Mouse (Mus musculus) adipose tissue, adult 10 weeks (tissue): ENCODE results near the gene Pla2g4f. TPM values are rescaled to one million over a fixed set of nuclear protein-coding genes. Genes with fewer than 3 reads are reported as not detected.

Source experiments
- polyA plus RNA-seq: library from polyadenylated mRNA; stranded (reverse); fragments of 350-450 nt; fragmentation: Illumina TruSeq; extraction: RNeasy Lipid Tissue Mini Kit (QIAGEN cat#74804); gene quantifications from one replicate; pipeline ENCODE4 v1.2.3, GENCODE M21; 2014; ENCODE audit warnings: low read depth, low replicate concordance

The Pla2g4f gene
- polyA plus RNA-seq = 9.0 TPM

DNA sequence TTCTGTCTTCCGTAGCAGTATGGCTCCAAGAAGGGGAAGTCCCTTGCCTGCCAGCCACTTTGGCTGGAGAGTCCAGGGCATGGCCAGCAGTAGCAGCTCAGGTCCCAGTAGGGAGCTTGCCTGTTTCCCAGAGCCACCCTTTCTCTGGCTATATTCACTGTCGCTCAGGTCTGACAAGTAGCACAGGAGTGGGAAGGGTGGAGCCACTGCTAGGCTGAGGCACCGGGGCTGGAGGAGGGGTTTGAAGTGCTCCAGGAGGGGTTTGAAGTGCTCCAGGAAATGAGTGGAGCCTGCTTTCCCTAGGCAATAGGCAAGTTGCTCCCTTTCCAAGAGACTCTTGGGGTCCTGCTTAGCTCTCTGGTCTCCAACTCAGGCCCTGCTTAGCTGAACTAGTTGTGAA, at the start of gene Pla2g4f:
TSS of gene Pla2g4f (minus strand) at position 190 of the 400 bp plus-strand sequence.

DNA sequence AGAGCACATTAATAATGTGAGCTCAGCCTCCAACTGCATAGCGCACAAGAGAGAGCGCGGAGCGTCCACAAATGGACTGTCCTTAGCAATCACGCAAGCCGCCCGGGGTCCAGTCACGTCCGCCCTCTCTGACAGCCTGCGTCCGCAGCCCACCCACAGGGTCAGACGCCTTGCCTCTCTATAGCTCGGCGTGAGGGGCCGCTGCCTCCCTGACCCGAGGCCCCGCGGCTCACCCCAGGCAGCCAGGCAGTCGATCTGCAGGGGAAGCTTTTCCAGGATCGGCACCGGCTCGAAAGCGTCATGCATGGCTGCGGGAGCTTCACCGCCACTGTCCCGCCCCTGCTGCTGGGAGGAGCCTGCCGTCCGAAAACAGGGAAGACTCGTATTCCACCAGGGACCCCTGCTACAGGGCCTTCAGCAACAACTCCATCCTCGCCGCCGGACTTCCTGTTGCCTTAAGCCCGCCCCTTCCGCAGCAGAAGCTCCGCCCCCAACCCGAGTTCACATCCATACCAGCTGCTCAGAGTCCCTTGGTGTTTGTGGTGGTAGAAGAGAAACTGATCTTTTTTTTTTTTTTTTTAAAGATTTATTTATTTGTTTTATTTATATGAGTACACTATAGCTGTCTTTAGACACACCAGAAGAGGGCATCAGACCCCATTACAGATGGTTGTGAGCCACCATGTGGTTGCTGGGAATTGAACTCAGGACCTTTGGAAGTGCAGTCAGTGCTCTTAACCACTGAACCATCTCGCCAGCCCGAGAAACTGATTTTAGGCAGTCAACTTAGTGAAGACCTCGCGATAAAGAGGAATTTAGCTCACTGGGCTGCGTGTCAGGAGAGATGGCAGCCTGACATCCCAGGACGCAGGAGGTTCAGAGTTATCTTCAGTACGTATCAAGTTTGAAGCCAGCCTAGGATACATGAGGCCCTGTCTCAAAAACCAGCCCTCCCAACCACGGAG, 39.0 kb upstream of the Pla2g4f start, which contains the start of gene Vps39:
TSS of gene Vps39 (minus strand) at position 456 of the 965 bp plus-strand sequence.

DNA sequence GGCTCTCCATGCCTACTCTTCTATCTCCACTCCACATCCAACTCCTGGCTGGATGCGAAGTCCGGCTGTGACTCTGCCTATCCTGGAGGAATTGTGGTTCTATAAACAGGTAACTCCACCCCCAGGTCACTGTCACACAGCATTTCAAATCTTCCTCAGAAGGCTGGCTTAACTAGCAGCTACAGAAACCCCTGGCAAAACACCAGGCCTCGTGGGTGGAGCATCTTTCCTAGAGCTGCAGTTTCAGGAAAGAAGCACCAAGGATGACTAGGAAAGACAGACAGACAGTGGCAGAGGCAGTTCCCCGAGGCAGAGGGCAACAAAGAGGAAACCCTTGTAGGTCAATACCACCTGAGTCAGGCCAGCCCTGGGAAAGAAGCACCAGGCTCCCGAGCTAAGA, 25.0 kb downstream of the Pla2g4f start, which contains the start of gene Pla2g4d:
TSS of gene Pla2g4d (minus strand) at position 203 of the 400 bp plus-strand sequence.

Other genes with a start within 250 kb of the Pla2g4f start
- 26.5 TPM for gene Ehd4, start 159.6 kb downstream of the Pla2g4f start, polyA plus RNA-seq
- gene Pla2g4e, start 68.8 kb downstream of the Pla2g4f start, polyA plus RNA-seq = 0.15 TPM
- gene Pla2g4d, start 25.0 kb downstream of the Pla2g4f start, polyA plus RNA-seq = 0.20 TPM
- 25.9 TPM for gene Vps39, start 39.0 kb upstream of the Pla2g4f start, polyA plus RNA-seq
- 24.4 TPM for gene Ganc, start 89.7 kb upstream of the Pla2g4f start, polyA plus RNA-seq
- 27.8 TPM for gene Tmem87a, start 89.9 kb upstream of the Pla2g4f start, polyA plus RNA-seq
- gene Capn3, start 141.9 kb upstream of the Pla2g4f start, polyA plus RNA-seq = 12.7 TPM
- gene Zfp106, start 249.7 kb upstream of the Pla2g4f start, polyA plus RNA-seq = 53.7 TPM